20 mouse cellular contexts compared by ENCODE assay signal in the genomic region with DNA sequence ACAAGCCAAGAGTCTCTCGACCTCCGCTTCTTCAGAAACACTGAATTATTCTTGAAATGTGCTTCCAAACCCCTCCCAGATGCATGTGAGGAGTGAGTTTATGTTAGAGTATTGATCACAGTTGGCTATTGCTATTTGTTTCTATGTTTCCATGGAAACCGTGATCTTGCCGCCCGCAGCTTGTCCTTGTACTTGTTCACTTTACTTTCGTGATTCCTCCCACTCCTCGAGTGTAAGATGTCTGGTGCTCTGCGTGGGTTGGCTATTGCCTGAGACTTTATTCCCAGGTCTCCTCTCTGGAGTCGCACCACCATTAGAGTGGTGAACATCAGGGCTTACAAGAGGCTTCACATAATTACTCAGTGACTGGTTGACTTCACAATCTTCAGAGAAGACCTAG.
DNase-seq lines count a peak whose midpoint lies in the region; ATAC-seq lines count a peak whose summit lies in the region.
"Had no signal": no experiment of that assay in that cellular context is flagged by ENCODE, and none has a peak within 500 bp of the region (broad histone marks: within the 10 kb centered on the region; RNA-seq: fewer than 3 reads in every experiment).

No protein-coding gene starts in this region.

- peaks cover 15% of the 10 kb centered on the region for H3K36me3 ChIP-seq in heart, embryonic 10.5 days

- H3K9me3 ChIP-seq in heart, embryonic 10.5 days = peaks cover 22% of the 10 kb centered on the region

- no peaks in the 10 kb centered on the region for H3K4me1 ChIP-seq in heart, embryonic 10.5 days
- H3K4me1 ChIP-seq: embryonic facial prominence, embryonic 10.5 days; embryonic facial prominence, embryonic 12.5 days; forebrain, embryonic 12.5 days had no signal

- peak; percentile 44; the same call in 1 of the 2 replicates for ATAC-seq in frontal cortex, adult (ENCODE audit: low TSS enrichment)
- ATAC-seq: forebrain, embryonic 14.5 days; forebrain, postnatal 0 days had no signal

- H3K27ac ChIP-seq in heart, embryonic 10.5 days = no peak overlapping the region
- H3K27ac ChIP-seq: embryonic facial prominence, embryonic 10.5 days; embryonic facial prominence, embryonic 12.5 days; forebrain, embryonic 12.5 days had no signal

- H3K4me3 ChIP-seq in heart, embryonic 10.5 days = no peak overlapping the region
- H3K4me3 ChIP-seq: embryonic facial prominence, embryonic 10.5 days; embryonic facial prominence, embryonic 12.5 days; forebrain, embryonic 12.5 days had no signal

- WGBS in heart, embryonic 10.5 days = 89% methylated on average over 9 of the region's 9 CpGs

- no peak for DNase-seq in frontal cortex, postnatal 25 days (ENCODE audit: low spot score in 2 of 2)
- DNase-seq in heart, embryonic 10.5 days (ENCODE audit: low spot score) = peak; percentile 24
- no peak for DNase-seq in heart, adult 18-20 months
- DNase-seq in testis, postnatal 10 days (ENCODE audit: low spot score) = peak; percentile 14
- no peak for DNase-seq in testis, postnatal 14 days (ENCODE audit: low spot score)
- no peak for DNase-seq in spleen, adult 18-20 months
- DNase-seq: adrenal gland, adult 2 months; adrenal gland, postnatal 10 days; adrenal gland, postnatal 25 days; cerebellum, adult 11-12 months; cerebellum, adult 2 months; cerebellum, adult 9-10 months; cerebellum, postnatal 10 days; cerebellum, postnatal 25 days; forebrain, postnatal 0 days had no signal

- H3K27me3 ChIP-seq in heart, embryonic 10.5 days (ENCODE audit: insufficient read depth, poor library complexity, severe bottlenecking) = no peaks in the 10 kb centered on the region
- H3K27me3 ChIP-seq: embryonic facial prominence, embryonic 12.5 days; forebrain, embryonic 12.5 days had no signal

Comparison
In these comparisons a context has a peak if more than half of its experiments do, and no peak if none do; other contexts are left out.
1. DNase-seq: peak in heart, embryonic 10.5 days (single experiment) and testis, postnatal 10 days (single experiment); none in frontal cortex, postnatal 25 days (0 of 2), heart, adult 18-20 months (0 of 2), testis, postnatal 14 days (single experiment) and spleen, adult 18-20 months (0 of 2).